Mouse (Mus musculus) mouse trophoblast stem cell (cell line): Measurements from ENCODE around the gene Scml4.

Experiments used
- in situ Hi-C, 2 experiments: fragments of 300-500 bp; cut with MseI, MboI; formaldehyde crosslinking; loops; 2 replicates in 1 of 2; 3 replicates in 1 of 2; pipeline ENCODE4 v1.15.1; 2025

The Scml4 gene

DNA sequence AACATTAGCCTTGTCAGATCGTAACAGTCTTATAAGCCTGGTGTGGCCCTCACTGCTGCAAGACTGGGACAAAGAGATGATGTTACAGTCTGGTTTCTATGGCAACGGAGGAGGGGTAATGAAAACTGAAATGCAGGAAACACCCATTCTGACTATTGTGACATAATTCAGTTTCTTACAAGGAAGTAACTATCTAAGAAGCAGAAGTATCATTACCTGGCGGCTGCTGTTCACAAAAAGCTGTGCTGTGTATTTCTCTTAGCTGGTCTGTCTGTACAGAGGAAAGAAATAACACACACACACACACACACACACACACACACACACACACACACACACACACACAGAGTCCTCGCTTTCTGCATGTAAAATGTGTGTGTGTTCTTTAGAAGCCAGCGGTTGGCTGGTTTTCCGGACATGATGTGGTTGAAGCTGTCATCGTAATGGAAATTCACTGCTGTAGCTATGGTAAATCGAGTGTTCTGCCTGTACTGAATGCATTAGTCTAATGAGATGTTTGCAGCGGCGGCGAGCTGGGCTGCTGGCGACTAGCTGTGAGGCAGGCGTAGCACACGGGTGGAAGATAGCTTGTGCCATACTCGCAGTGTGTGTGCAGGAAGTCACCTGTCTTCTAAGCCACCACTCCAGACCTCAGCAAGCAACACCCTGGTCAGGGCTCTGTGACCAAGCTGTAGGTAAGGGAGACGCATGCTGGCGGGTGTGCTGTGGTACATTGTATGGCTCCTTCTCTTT lies at the start of gene Scml4:
TSS of gene Scml4 (plus strand) at position 212 of the 753 bp plus-strand sequence.
- in situ Hi-C loops: no loop called here

DNA sequence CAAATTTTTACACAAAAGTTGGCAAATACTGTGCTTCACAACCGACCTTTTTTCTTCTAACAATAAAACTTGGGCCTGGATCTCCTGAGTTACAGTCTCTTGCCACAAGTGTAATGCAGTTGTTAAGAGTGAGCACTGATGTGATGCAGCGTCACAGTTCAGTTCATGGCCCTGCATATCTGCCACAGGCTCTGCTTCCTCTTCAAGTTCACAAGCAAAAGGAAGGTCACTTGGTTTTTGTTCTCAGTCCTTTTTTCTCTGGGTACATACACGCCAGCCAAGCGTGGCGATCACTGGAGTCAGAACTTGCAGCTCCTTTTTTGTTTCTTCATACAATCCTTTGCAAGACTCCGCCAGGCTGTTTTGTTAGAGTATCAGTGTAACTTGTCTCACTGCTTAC lies 34.2 kb upstream of the Scml4 start:
- in situ Hi-C loops: no loop called here

DNA sequence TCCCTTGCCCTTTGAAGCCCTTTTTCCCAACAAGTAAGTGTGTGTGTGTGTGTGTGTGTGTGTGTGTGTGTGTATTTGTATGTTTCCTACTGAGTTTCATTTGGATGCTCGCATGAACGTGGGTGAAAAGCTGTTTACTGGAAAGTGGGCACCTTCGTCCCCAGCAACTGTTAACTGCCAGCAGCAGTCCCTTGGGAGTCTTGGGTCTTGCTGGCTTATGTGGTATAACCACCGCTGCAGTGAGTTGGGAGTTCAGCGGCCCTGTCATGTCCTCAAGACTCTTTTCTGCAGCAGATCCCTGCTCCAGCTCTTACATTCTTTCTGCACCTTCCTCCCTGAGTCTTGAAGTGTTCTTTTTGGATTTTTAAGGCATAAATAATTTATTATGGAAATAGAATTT lies 33.0 kb upstream of the Scml4 start:
- in situ Hi-C loops: no loop called here

DNA sequence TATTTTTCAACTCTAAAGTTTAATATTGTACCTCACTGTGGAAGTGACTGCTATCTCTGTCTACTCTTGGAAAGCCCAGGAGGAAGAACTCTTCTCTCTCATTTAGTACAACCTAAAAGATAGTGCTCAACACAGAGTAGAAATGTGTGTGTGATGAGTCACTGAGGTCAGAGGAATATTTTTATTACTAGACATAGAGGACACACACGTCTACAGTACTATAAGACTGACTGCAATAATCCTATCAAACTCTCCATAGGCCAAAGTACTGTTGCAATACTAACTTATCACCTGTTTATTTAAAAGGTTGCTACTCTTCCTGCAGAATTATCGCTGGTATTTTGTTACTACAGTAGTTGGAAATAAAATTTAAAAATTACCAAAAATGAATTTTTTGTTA lies 30.2 kb upstream of the Scml4 start:
- in situ Hi-C loops: no loop called here

DNA sequence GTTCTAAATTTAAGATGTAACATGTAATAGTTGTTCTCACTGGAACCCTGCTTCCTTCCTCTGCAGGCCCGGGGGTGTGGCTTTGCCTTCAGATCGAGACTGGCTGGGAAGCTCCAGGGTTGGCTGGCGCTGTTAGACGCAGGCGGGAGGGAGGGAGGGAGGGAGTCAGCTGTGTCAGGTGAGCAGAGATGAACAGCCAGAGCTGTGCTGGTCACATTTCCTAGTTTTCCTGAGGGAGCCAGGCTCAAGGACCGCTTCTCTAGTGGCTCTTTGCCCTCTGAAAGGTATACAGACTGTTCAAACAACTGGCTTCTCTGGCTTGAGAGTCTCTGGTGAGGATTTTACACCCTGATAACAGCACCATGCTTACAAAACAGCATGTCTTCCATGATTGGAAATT lies 29.8 kb upstream of the Scml4 start:
- in situ Hi-C loops: no loop called here

DNA sequence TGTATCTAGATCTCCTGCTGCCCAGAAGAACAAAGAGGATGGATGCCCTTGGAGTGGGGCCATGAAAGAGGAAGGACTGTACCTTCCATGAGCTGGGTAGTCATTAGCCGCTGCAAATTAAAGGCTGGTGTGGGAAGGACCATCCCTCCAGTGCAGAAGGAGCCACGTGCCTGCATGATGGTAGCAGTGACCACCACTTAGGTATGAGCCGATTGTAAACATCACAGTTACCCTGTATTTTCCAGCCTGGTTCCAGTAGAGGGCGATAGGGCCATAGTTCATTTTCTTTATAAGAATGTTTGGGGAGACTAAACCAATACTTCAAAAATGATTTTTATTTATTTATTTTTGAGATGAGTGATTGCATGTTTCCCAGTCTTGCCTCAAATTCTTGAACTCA lies 27.5 kb upstream of the Scml4 start:
- in situ Hi-C loops: no loop called here

DNA sequence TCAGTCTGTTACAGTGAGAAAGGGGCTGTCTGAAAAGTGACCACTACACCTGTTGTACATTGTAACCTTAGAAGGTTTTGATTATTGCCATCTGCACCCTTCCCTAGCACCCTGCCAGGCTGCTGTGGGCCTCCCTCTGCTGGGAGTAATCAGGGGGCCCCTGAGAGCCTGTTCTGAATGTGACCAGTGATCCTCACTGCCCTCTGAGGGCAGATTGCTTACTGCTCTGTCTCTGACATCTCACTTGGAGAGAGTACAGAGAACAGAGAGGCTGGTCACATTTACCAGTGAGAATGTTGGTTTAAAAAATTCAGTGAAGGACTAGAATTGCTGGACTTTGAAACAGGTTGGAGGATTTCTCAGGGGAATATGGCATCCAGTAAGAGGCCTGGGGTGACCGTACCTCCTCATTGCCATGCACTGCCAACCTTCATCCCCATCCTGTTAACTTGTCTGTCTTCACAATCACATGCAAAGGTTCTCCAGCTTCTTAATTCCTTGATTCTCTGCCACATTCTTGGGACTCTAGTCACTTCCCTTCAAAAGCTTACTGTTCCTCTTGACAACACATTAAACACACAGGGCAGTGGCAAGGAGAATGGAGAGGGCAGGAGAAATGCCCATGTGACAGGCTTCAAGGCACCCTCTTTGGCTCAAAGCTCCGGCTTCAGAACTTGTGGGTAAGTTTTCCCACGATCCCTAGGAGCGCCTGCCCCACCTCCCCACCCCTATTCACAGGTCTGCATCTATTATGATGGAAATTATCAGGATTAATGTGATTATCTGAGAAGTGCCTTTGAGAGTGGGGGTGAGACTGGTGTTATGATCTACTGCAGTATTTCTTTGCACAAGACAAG lies 26.1 kb upstream of the Scml4 start:
- in situ Hi-C loops: no loop called here

DNA sequence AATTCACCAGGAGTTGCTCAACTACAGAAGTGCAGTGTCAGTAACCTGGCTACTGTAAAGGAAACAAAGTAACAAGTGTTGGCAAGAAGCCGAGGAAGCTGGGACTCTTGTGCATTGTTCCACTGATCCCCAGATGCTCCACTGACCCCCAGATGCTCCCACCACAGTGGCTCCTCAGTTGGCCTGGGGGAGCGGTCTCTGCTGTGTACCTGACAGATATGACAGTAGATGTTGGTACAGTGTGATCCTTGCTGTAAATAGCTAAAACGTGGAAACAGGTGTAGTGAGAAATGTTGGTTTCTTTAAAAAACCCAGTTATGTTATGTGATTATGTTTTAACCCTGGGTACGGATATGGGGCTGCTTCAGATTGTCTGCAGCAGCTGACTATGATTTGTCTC lies 22.1 kb upstream of the Scml4 start:
- in situ Hi-C loops: no loop called here

DNA sequence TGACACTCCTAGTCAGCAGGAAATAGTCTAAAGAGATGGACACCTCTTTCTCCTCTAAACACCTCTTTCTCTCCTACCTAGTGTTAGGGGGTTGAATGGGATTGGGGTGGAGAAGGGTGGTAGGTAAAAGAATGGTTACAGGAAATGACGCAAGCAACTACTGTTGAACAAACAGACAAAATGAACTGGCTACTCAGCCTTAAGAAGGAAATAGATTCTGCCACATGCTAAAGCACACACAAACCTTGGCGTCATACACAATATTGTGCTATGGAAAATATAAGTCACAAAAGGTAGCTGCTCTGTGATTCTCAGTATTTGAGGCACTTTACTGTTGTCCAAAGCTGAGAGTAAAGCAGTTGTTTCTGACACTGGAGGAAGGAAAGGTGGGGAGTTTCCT lies 21.4 kb upstream of the Scml4 start:
- in situ Hi-C loops: no loop called here

DNA sequence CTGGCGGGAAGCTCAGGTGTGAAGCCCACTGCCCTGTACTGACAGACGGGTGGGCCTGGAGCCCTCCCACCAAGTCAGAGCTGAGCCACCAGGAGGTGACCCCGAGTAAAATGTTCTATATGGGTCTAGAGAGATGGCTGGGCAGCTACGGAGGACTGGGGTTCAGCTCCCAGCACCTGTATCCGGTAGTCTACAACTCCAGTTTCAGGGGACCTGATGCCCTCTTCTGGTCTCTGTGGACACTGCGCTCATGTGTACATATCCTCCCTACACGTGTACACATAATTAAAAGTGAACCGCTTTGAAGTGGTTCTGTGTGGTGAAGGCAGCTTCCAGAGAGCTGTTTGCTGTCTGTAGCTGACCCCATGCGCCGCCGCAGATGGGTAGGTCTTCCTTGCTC lies 20.1 kb upstream of the Scml4 start:
- in situ Hi-C loops: loop anchor here (5.0 to 10.0 kb wide), 3 partner anchors 95 to 147 kb away; no protein-coding TSS in a partner anchor

DNA sequence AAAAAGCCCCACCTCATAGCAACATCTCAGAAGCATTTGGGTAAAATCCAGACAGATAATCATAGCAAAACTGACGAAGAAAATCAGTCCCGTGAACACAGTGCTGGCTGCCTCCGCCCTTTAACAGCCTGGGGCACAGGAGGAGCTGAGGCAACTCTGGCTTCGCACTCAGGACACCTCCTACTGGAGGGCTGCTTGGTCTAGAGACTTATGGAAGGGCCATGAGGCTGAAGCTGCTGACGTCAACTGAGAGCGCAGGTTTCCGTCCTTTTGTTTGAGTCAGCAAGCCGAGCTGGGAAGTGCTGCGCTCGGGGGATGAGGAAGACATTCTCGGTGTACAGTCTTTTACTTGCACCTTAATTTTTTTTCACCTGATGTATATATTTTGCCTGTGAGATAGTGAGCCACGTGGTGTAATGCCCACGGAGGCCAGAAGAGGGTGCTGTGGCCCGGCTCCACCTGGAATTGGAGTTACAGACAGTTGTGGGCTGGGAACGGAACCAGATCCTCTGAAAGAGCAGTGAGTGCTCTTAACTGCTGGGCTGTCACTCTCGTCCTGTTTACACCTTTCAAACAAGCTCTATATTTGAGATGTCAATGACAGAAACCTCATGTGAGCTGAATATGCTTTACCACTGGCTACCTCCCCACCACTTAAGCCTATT lies 18.5 kb upstream of the Scml4 start:
- in situ Hi-C loops: loop anchor here (5.0 to 10.0 kb wide), 3 partner anchors 93 to 146 kb away; no protein-coding TSS in a partner anchor

DNA sequence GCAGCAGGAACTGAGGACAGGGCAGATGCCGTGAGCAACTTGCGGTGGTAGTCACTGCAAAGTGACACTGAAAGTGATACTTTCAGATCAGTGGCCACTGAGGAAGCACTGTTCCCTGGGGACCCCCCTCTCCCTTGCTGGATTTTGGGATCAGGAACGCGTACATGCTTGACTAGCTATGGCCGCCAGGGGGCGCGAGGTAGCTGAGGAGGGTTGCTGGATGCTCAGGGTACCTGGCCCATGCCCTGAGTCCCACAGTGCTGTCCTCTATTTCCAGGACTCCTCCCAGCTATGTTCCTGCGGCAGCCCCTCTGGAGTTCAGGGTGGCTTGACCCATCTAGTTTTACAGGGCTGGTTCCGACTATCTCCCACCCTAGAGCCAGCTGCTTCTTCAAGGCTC lies 17.8 kb upstream of the Scml4 start:
- in situ Hi-C loops: loop anchor here (5.0 to 10.0 kb wide), 3 partner anchors 92 to 145 kb away; no protein-coding TSS in a partner anchor

DNA sequence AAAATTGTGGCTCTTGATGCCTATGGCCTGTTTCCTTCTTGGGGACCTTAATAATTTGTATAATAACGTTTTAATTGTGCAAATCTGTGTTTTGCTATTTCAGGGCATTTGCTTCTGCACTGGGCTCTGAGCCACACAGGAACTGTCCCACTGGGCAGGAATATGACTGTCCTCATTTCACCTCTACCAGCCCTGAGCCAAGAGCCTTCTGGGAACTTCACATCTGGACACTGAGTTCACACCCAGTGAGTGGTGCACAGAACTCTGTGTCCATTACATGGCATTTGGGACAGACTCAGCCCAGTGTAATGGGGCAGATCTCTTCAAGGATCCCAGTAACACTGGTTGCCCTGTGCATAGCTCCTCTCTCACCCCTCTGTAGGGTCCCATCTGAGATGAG lies 16.8 kb upstream of the Scml4 start:
- in situ Hi-C loops: loop anchor here (5.0 to 10.0 kb wide), 3 partner anchors 91 to 144 kb away; no protein-coding TSS in a partner anchor

DNA sequence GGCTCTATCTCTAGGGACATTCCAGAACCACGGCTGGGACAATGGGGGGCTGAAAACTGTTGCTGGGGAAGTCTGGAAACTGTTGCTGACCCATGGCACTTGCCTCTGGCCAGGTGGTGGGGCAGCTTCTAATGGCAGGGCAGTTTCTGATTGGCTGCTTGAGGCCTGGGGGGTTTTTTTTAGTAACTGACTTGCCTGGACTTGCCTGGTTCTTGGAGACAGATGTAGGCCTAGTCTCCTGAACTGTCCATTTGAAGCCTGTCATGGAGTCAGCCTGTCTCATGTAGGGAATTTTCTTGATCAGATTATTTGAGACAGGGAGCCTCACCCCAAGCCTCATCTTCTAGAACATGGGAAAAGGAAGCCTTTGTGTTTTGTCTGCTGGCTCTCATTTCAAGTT lies 14.7 kb upstream of the Scml4 start:
- in situ Hi-C loops: loop anchor here in 1 of 2 experiments (10.0 kb wide), 1 partner anchor 89 kb away; no protein-coding TSS in a partner anchor

DNA sequence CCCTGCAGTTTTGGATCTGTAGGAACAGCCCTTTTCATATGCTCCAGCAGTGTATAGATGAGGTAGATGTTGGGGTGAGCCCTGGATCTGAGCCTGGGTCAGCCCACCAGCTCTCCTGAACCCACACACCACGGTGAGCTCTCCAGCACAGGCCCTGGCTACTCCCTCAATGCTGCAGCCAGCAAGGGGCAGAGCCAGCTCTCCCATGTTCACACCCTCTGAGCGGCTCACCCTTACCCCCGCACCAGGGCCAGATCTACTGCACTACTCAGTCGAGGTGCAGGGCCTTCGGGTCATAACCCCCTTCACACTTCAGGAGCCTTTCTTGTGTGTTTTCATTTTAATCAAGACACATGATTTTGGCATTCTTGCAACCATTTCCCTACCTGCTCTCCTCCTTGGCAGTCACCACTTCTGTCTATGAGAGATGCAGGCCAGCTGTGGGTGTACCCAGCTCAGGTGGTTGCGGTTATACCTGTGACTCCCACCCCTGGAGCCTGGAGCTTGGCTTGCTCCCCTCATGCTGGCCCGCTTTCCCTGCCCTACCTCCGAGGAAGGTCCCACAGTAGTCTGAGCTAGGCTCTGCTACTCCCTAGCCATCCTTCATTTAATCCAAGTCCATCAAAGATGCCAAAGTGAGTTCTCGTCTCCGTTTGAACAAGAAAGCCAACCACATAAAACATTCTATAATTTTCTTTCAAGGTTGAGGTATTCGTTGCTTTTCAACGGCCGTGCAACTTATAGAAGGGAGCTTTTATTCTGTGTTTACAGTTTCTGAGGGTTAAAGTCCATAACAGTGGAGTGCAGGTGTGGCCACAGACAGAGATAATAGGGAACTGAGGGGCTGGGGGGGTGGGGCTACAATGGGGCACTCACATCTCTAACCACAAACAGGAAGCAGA lies 11.7 kb upstream of the Scml4 start:
- in situ Hi-C loops: loop anchor here in 1 of 2 experiments (10.0 kb wide), 1 partner anchor 86 kb away; no protein-coding TSS in a partner anchor

DNA sequence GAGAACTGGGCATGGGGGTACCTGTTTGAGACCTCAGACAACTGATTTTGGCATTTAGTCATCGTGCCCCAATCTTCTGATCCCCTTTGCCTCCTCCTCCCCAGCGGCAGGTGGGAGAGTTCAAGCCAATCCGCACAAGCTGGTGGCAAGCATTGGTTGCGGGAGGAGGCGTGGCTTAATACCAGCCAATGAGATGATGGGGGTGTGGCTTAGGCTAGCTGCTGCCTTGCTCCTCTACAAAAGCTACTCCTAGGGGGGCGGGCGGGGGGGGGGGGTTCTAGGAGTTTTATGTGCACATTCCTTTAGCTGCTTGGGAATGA lies 11.1 kb upstream of the Scml4 start:
- in situ Hi-C loops: loop anchor here in 1 of 2 experiments (10.0 kb wide), 1 partner anchor 86 kb away; no protein-coding TSS in a partner anchor

DNA sequence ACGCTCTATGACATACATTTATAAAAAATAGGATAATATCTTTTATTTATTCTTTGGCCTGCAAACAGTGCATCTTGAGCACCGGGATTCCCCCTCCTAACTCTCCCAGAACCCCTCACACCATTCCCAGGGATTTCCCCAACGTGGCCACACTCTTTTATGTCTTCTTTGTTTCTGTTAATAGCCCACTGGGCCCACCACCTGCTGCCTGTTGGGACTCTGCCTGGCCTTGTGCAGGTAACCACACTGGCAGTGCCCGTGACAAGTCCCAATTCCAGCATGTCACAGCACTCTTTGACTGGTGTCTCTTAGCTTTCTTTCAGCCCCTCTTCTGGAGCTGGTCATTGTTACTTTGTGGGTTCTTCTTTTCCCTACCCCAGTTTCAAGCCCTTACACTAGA lies 5.3 kb upstream of the Scml4 start:
- in situ Hi-C loops: no loop called here

DNA sequence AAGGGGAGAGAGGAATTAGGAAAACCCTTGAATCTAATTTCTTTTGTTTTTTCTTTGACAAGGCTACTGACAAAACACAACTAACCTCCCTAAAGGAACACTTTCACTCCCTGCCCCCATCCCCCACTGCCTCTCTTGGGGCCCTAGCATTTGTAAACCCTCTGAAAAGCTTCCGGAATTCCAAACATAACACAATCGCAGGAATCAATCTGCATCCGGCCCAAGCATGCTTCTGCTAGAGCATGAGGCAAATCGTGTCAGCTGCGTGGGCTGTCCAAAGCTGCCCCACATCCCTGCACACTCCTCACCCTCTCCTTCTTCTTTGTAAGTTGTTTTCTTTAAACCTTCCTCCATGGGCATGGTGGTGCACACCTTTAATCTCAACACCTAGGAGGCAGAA lies 4.9 kb upstream of the Scml4 start:
- in situ Hi-C loops: no loop called here

DNA sequence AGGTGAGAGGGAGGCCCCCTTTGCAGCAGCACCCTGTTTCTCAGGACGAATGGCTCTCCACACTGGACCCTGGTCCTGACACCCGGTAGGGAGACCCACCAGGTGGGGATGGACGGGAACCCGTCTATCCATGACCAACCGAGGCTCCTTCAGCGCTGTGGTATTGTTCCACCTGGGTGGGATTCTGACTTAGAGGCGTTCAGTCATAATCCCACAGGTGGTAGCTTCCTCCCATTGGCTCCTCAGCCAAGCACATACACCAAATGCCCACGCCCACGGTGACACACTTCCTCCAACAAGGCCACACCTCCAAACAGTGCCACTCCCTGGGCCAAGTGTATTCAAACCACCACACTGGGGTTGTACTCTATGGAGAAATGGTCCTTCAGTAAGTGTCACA lies 3.6 kb upstream of the Scml4 start:
- in situ Hi-C loops: no loop called here

DNA sequence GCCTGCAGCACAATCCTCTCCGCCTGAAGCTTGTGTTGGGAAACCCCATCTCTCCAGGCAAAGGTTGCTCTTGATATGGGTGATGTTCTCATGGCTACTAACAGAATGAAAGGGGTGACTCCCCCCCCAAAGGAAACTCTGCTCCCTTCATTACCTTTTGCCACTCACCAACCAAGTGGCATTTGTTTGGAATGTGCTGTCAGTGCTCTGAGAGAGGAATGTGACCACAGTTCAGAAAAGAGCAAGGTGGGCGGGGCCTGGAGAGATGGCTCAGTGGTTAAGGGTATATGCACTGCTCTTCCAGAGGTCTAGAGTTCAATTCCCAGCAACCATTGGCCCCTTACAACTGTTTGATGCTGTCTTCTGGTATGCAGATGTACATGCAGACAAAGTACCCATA lies 3.1 kb upstream of the Scml4 start:
- in situ Hi-C loops: no loop called here

DNA sequence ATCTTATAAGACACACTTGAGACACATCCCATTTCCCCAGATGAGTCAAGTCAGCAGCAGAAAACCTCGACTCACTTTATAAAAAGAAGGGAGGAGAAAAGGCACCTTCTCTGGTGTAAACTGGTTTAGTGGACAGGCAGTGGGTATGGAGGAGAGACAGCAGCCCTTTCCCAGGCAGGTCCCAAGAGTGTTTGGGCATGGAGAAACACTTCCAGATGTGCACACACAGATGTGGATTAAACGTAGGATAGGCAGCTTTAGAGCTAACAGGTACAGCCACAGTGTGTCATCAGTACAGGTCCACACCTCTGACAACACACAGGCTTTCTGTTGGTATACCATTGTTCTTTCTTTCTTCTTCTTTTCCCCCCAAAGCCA lies 400 bp upstream of the Scml4 start:
- in situ Hi-C loops: no loop called here
